Mouse (Mus musculus): ENCODE data around the gene Cyp4b1.

DNA sequence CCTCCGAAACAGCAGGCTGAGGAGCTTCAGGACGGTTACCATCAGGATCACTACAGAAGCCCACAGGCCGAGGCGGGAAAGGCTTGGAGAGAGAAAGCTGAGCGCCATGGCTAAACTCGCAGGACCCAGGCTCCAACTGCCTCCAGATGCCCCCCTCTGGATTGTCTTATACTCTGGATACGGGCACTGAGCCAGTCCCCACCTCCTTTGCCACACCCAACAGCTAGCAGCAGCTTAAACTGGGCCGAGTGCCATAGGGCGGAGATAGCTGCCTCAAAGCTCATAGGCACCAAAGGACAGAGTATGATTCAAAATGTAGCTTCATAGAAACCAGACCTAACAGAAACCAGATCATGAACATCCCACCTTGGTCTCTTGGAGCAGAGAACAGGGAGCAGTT, at the start of gene Cyp4b1:
- TF ChIP-seq CTCF (IDR thresholded peaks at IDR 0.05; ENCODE audit: low read depth, low read length): no peak
- no peak for TF ChIP-seq GATA1 (IDR thresholded peaks at IDR 0.05; ENCODE audit: borderline replicate concordance, low read length)
- no peak for TF ChIP-seq TAL1 (conservative IDR thresholded peaks at IDR 0.05; ENCODE audit: low read depth, low read length)
- no peak for TF ChIP-seq POLR2AphosphoS5 (IDR thresholded peaks at IDR 0.05; ENCODE audit: insufficient replicate concordance, low read depth, low read length)
